Mouse (Mus musculus): ENCODE results near the gene Aff1. TPM values are rescaled to one million over a fixed set of nuclear protein-coding genes. Genes with fewer than 3 reads are reported as not detected.

Gene Aff1
- polyA plus RNA-seq, 1 experiment from 2014 or later = 13.5 TPM

DNA sequence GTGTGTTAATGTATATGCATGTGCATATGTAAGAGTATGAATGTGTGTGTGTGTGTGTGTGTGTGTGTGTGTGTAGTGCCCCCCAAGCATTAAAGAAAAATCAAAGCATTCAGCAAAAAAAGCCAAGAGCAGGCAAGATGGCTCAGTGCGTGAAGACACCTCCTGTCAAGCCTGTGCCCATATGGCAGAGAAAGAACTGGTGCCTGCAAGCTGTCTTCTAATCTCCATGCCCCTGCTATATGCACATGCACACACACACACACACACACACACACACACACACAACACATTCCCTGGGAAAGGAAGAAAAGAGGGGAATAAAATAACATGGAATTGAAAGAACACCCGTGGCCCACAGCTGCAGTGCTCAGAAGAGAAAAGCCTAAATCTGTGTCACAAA lies 165.0 kb downstream of the Aff1 start:
- Histone ChIP-seq H3K9me3 (replicated peaks; ENCODE audit: control insufficient read depth, low read length) (no peaks in the 10 kb centered on the region), H3K9ac (ENCODE audit: low read length) (no peak overlapping the region), H3K4me3 (ENCODE audit: low read length) (no peak overlapping the region), H3K4me2 (ENCODE audit: low read depth, low read length) (no peak overlapping the region), H3K4me1 (ENCODE audit: control insufficient read depth, insufficient read depth, low read length) (peaks cover 7% of the 10 kb centered on the region), H3K27me3 (ENCODE audit: control insufficient read depth, insufficient read depth, low read length) (no peaks in the 10 kb centered on the region), H3K27ac (ENCODE audit: low read length) (no peak overlapping the region), H3K36me3 (ENCODE audit: control insufficient read depth, insufficient read depth) (peaks cover 2% of the 10 kb centered on the region)
- WGBS = 86% methylated on average over 2 of the region's 2 CpGs
- no peak for ATAC-seq (replicated peaks; ENCODE audit: extremely low read depth, insufficient read depth, low FRiP score)

DNA sequence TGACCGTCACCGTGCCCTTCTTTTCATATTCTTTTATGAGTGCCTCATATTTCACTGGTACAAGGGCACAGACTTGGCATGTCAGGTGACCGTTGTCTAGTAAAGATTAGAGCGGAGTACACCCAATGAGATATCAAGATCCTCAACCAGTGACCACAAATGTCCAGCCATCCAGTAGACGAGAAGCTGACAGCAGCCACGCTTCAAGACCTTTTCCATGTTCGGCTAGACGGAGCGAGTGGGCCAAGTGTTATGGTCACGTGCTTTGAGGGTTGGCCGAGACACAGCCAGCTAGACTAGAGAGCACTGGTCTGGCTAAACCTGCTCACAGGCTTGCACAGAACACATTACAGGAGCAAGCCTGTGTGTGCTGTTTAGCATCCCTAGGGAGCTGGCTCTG lies 168.4 kb downstream of the Aff1 start:
- peaks cover 7% of the 10 kb centered on the region for H3K36me3 ChIP-seq (ENCODE audit: control insufficient read depth, insufficient read depth)
- H3K4me1 ChIP-seq (ENCODE audit: control insufficient read depth, insufficient read depth, low read length) = 0 out of 2 replicates have a peak, but pooled peaks cover 2% of the 10 kb centered on the region
- H3K27me3 ChIP-seq (ENCODE audit: control insufficient read depth, insufficient read depth, low read length) = no peaks in the 10 kb centered on the region
- H3K4me2 ChIP-seq (ENCODE audit: low read depth, low read length) = no peak overlapping the region
- no peak overlapping the region for H3K9ac ChIP-seq (ENCODE audit: low read length)
- H3K4me3 ChIP-seq (ENCODE audit: low read length) = no peak overlapping the region
- 84% methylated on average over 11 of the region's 11 CpGs for WGBS
- H3K9me3 ChIP-seq (replicated peaks; ENCODE audit: control insufficient read depth, low read length) = no peaks in the 10 kb centered on the region
- no peak for ATAC-seq (replicated peaks; ENCODE audit: extremely low read depth, insufficient read depth, low FRiP score)
- no peak overlapping the region for H3K27ac ChIP-seq (ENCODE audit: low read length)

GRCm38 (mm10) chr5:103863759-103864158 lies 171.6 kb downstream of the Aff1 start:
- no peak for ATAC-seq (replicated peaks; ENCODE audit: extremely low read depth, insufficient read depth, low FRiP score)
- Histone ChIP-seq H3K9me3 (replicated peaks; ENCODE audit: control insufficient read depth, low read length) (no peaks in the 10 kb centered on the region), H3K4me1 (ENCODE audit: control insufficient read depth, insufficient read depth, low read length) (0 out of 2 replicates have a peak, but pooled peaks cover 2% of the 10 kb centered on the region), H3K36me3 (ENCODE audit: control insufficient read depth, insufficient read depth) (peaks cover 18% of the 10 kb centered on the region), H3K27me3 (ENCODE audit: control insufficient read depth, insufficient read depth, low read length) (no peaks in the 10 kb centered on the region), H3K27ac (ENCODE audit: low read length) (no peak overlapping the region), H3K4me2 (ENCODE audit: low read depth, low read length) (no peak overlapping the region), H3K9ac (ENCODE audit: low read length) (no peak overlapping the region), H3K4me3 (ENCODE audit: low read length) (no peak overlapping the region)
- WGBS = 87% methylated on average over 4 of the region's 4 CpGs

- Histone ChIP-seq H3K4me2 (ENCODE audit: low read depth, low read length) (no peak overlapping the region), H3K9ac (ENCODE audit: low read length) (no peak overlapping the region), H3K4me1 (ENCODE audit: control insufficient read depth, insufficient read depth, low read length) (no peaks in the 10 kb centered on the region), H3K27ac (ENCODE audit: low read length) (no peak overlapping the region), H3K36me3 (ENCODE audit: control insufficient read depth, insufficient read depth) (no peaks in the 10 kb centered on the region), H3K27me3 (ENCODE audit: control insufficient read depth, insufficient read depth, low read length) (no peaks in the 10 kb centered on the region), H3K9me3 (replicated peaks; ENCODE audit: control insufficient read depth, low read length) (no peaks in the 10 kb centered on the region), H3K4me3 (ENCODE audit: low read length) (no peak overlapping the region)
- WGBS = 78% methylated on average over 15 of the region's 15 CpGs
- no peak for ATAC-seq (replicated peaks; ENCODE audit: extremely low read depth, insufficient read depth, low FRiP score)
Measured at GRCm38 (mm10) chr5:103889766-103890165, 197.6 kb downstream of the Aff1 start.

DNA sequence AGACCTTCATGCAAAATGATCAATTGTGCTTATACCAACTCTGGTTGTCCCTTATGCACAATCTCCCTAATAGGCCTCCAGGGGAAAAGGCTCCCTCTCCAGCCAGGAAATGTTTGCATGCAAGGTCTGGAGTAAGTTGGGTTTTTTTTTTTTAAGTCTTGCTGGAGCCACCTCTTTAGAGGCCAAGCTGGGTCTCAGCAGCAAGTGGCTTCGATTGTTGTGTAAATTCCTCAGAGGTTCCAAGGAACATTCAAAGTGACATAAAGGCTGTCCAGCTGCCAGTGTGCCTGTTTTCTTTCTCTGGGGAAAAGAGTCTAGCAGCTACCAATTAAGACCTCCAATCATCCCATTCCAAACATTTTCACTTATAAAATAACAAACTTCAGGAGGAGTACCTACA lies 206.1 kb downstream of the Aff1 start:
- WGBS = 23% methylated on average over 1 of the region's 1 CpGs
- H3K4me2 ChIP-seq (ENCODE audit: low read depth, low read length) = no peak overlapping the region
- no peaks in the 10 kb centered on the region for H3K4me1 ChIP-seq (ENCODE audit: control insufficient read depth, insufficient read depth, low read length)

More for the DNA sequence above, 206.1 kb downstream of the Aff1 start:
- H3K9me3 ChIP-seq (replicated peaks; ENCODE audit: control insufficient read depth, low read length) = no peaks in the 10 kb centered on the region
- no peak overlapping the region for H3K4me3 ChIP-seq (ENCODE audit: low read length)
- no peaks in the 10 kb centered on the region for H3K36me3 ChIP-seq (ENCODE audit: control insufficient read depth, insufficient read depth)
- no peak overlapping the region for H3K27ac ChIP-seq (ENCODE audit: low read length)
- H3K9ac ChIP-seq (ENCODE audit: low read length) = no peak overlapping the region
- ATAC-seq (replicated peaks; ENCODE audit: extremely low read depth, insufficient read depth, low FRiP score) = no peak
- H3K27me3 ChIP-seq (ENCODE audit: control insufficient read depth, insufficient read depth, low read length) = no peaks in the 10 kb centered on the region

Other genes with a start within 250 kb of the Aff1 start
- gene Slc10a6, start 63.0 kb upstream of the Aff1 start, polyA plus RNA-seq (2015; fragmentation: Nextera tagmentation; extraction: Ambion mirVana) = 2.2 and 2.5 TPM in 2 replicates
- gene 1700016H13Rik, start 36.4 kb upstream of the Aff1 start, polyA plus RNA-seq (2015; fragmentation: Nextera tagmentation; extraction: Ambion mirVana) = 0.24 and 0.35 TPM in 2 replicates
- 12.3 and 13.8 TPM in 2 replicates for gene Klhl8, start 218.9 kb downstream of the Aff1 start, polyA plus RNA-seq (2015; fragmentation: Nextera tagmentation; extraction: Ambion mirVana)